Mouse (Mus musculus) left cerebral cortex, adult 2 months (tissue): ENCODE results near the gene Wasf2. TPM values are rescaled to one million over a fixed set of nuclear protein-coding genes. Genes with fewer than 3 reads are reported as not detected.

ENCODE experiments used
- DNase-seq, 2 experiments: peaks; one replicate each; pipeline ENCODE4 v3.0.0; 2021 to 2022; ENCODE audit warnings: low spot score in 2 of 2, mixed read lengths in 1 of 2; ENCODE audit errors: extremely low spot score in 1 of 2
- H3K27ac ChIP-seq: fragments of 200-600 bp; 2 replicates; pipeline ENCODE4 v1.8.1; 2022
- H3K4me3 ChIP-seq: fragments of 200-600 bp; 2 replicates; pipeline ENCODE4 v1.8.1; 2022
- CTCF ChIP-seq: fragments of 200-600 bp; IDR thresholded peaks from 2 replicates; pipeline ENCODE4 v1.8.1; 2022; ENCODE audit warnings: antibody characterized with exemption, mild to moderate bottlenecking, moderate library complexity
- intact Hi-C: fragments of 180-260 bp; cut with DNase I; formaldehyde crosslinking; loops from one replicate; pipeline ENCODE4 v1.15.1; 2025
- total RNA-seq, 2 experiments: library from RNA; stranded (reverse); gene quantifications; 2 replicates each; pipeline ENCODE4 v1.2.3; 2021

The Wasf2 gene
- total RNA-seq, 2 experiments from 2014 or later = 25.7 to 34.3 TPM

- no peak for TF ChIP-seq CTCF
- DNase-seq = peak in 1 of 2 experiments; percentile 41
- H3K4me3 ChIP-seq = no peak overlapping the region
- peak overlapping the region; percentile 75; the same call in 1 of the 2 replicates for H3K27ac ChIP-seq
- intact Hi-C loops = no loop called here
Observed at GRCm38 (mm10) chr4:133117556-133118411, 12.5 kb upstream of the Wasf2 start.

GRCm38 (mm10) chr4:133118775-133119375 lies 11.4 kb upstream of the Wasf2 start:
- intact Hi-C loops = no loop called here
- H3K27ac ChIP-seq = no peak overlapping the region
- no peak for TF ChIP-seq CTCF
- no peak overlapping the region for H3K4me3 ChIP-seq
- no peak for DNase-seq

GRCm38 (mm10) chr4:133119579-133119978 lies 10.7 kb upstream of the Wasf2 start:
- Histone ChIP-seq H3K4me3 (no peak overlapping the region), H3K27ac (no peak overlapping the region)
- no peak for TF ChIP-seq CTCF
- intact Hi-C loops = no loop called here
- DNase-seq = no peak

- no peak for TF ChIP-seq CTCF
- intact Hi-C loops = no loop called here
- Histone ChIP-seq H3K27ac (peak overlapping the region; percentile 0; the same call in 1 of the 2 replicates), H3K4me3 (no peak overlapping the region)
- peak; percentile 30 to 48 for DNase-seq
Observed at GRCm38 (mm10) chr4:133120833-133121321, 9.4 kb upstream of the Wasf2 start.

GRCm38 (mm10) chr4:133121416-133121815 lies 8.9 kb upstream of the Wasf2 start:
- no peak overlapping the region for H3K27ac ChIP-seq
- no peak overlapping the region for H3K4me3 ChIP-seq
- intact Hi-C loops = no loop called here
- DNase-seq = no peak
- no peak for TF ChIP-seq CTCF

- TF ChIP-seq CTCF = no peak
- Histone ChIP-seq H3K27ac (no peak overlapping the region), H3K4me3 (no peak overlapping the region)
- DNase-seq = no peak
- intact Hi-C loops = no loop called here
Observed at GRCm38 (mm10) chr4:133121974-133122637, 8.2 kb upstream of the Wasf2 start.

GRCm38 (mm10) chr4:133127079-133127478 lies 3.2 kb upstream of the Wasf2 start:
- no peak overlapping the region for H3K27ac ChIP-seq
- H3K4me3 ChIP-seq = no peak overlapping the region
- DNase-seq = no peak
- TF ChIP-seq CTCF = no peak
- intact Hi-C loops = no loop called here

- intact Hi-C loops = no loop called here
- TF ChIP-seq CTCF = no peak
- Histone ChIP-seq H3K27ac (no peak overlapping the region), H3K4me3 (no peak overlapping the region)
- no peak for DNase-seq
Observed at GRCm38 (mm10) chr4:133127894-133128293, 2.4 kb upstream of the Wasf2 start.

- H3K4me3 ChIP-seq = peak overlapping the region; percentile 99
- no peak for DNase-seq
- intact Hi-C loops = no loop called here
- peak overlapping the region; percentile 94 for H3K27ac ChIP-seq
- no peak for TF ChIP-seq CTCF
Observed at GRCm38 (mm10) chr4:133129391-133129790, 914 bp upstream of the Wasf2 start.

GRCm38 (mm10) chr4:133130890-133131741 lies 811 bp downstream of the Wasf2 start:
- Histone ChIP-seq H3K27ac (peak overlapping the region; percentile 94), H3K4me3 (peak overlapping the region; percentile 99)
- DNase-seq = no peak
- no peak for TF ChIP-seq CTCF
- intact Hi-C loops = loop anchor here (5.0 kb wide), 3 partner anchors 41 to 119 kb away; partner anchors contain the start of gene Ahdc1

GRCm38 (mm10) chr4:133132027-133132426 lies 1.7 kb downstream of the Wasf2 start:
- peak overlapping the region; percentile 94 for H3K27ac ChIP-seq
- peak overlapping the region; percentile 99 for H3K4me3 ChIP-seq
- intact Hi-C loops = loop anchor here (5.0 kb wide), 3 partner anchors 40 to 120 kb away; partner anchors contain the start of gene Ahdc1
- no peak for TF ChIP-seq CTCF
- DNase-seq = no peak
